Mouse (Mus musculus) embryonic facial prominence, embryonic 14.5 days (tissue): ENCODE measurements around the gene Trabd2b. TPM values are rescaled to one million over a fixed set of nuclear protein-coding genes. Genes with fewer than 3 reads are reported as not detected.

Experiments used
- ATAC-seq: fragments of 200-750 bp; cut with Nextera tagmentation; 2 replicates; pipeline ENCODE4 v1.8.0; 2017; ENCODE audit warnings: low read depth, moderate number of reproducible peaks, moderate TSS enrichment
- DNase-seq: peaks from one replicate; pipeline ENCODE4 v3.0.0-alpha.2; 2015; ENCODE audit warnings: low spot score
- H3K27ac ChIP-seq: fragments of 300-500 bp; sonication (generic); replicated peaks from 2 replicates; pipeline ENCODE4 v1.5.1; 2014; ENCODE audit warnings: low read depth, mild to moderate bottlenecking, low read length, moderate library complexity
- H3K27me3 ChIP-seq: fragments of 300-500 bp; sonication (generic); replicated peaks from 2 replicates; pipeline ENCODE4 v1.6.1; 2014; ENCODE audit warnings: low read length; ENCODE audit not compliant: control insufficient read depth, insufficient read depth
- H3K36me3 ChIP-seq: fragments of 300-500 bp; sonication (generic); 2 replicates; pipeline ENCODE4 v1.6.1; 2014; ENCODE audit warnings: low read length, mixed read lengths; ENCODE audit not compliant: control insufficient read depth, insufficient read depth
- H3K4me1 ChIP-seq: fragments of 300-500 bp; sonication (generic); 2 replicates; pipeline ENCODE4 v1.6.1; 2014; ENCODE audit warnings: antibody characterized with exemption, low read length; ENCODE audit not compliant: control insufficient read depth, insufficient read depth
- H3K4me2 ChIP-seq: fragments of 300-500 bp; sonication (generic); 2 replicates; pipeline ENCODE4 v1.6.1; 2014; ENCODE audit warnings: low read depth, mild to moderate bottlenecking, low read length, moderate library complexity, mixed read lengths
- H3K4me3 ChIP-seq: fragments of 300-500 bp; sonication (generic); 2 replicates; pipeline ENCODE4 v1.5.1; 2014; ENCODE audit warnings: low read depth, mild to moderate bottlenecking, low read length
- H3K9ac ChIP-seq: fragments of 300-500 bp; sonication (generic); 2 replicates; pipeline ENCODE4 v1.6.1; 2014; ENCODE audit warnings: low read depth, mild to moderate bottlenecking, low read length, moderate library complexity, mixed read lengths
- H3K9me3 ChIP-seq: fragments of 300-500 bp; sonication (generic); 2 replicates; pipeline ENCODE4 v1.6.1; 2016; ENCODE audit warnings: low read length; ENCODE audit not compliant: control insufficient read depth
- WGBS: fragments of 180-500 bp; shearing (Covaris S2); extraction: QIAGEN DNeasy Blood & Tissue Kit; methylation state at CpG from one replicate; pipeline ENCODE4 v1.1.7; 2014; 5-methylcytosine and 5-hydroxymethylcytosine counted together
- polyA plus RNA-seq: library from polyadenylated mRNA; unstranded; fragments of >200 nt; fragmentation: Nextera tagmentation; extraction: Ambion mirVana; gene quantifications from 2 replicates; pipeline ENCODE4 v1.2.1, GENCODE M21; 2014

The Trabd2b gene
- polyA plus RNA-seq, 1 experiment from 2014 or later: 3.3 TPM

GRCm38 (mm10) chr4:114607873-114608272, 201.3 kb downstream of the Trabd2b start:
- Histone ChIP-seq H3K4me2 (no peak overlapping the region), H3K9ac (no peak overlapping the region), H3K27ac (no peak overlapping the region), H3K4me3 (no peak overlapping the region), H3K9me3 (no peaks in the 10 kb centered on the region), H3K4me1 (peaks cover 10% of the 10 kb centered on the region; the same call in 1 of the 2 replicates), H3K36me3 (no peaks in the 10 kb centered on the region), H3K27me3 (no peaks in the 10 kb centered on the region)
- 52% methylated on average over 2 of the region's 2 CpGs for WGBS
- ATAC-seq (peak; percentile 45; the same call in 1 of the 2 replicates), DNase-seq (peak; percentile 41)

GRCm38 (mm10) chr4:114609297-114609696, 202.8 kb downstream of the Trabd2b start:
- H3K4me1 ChIP-seq: peaks cover 13% of the 10 kb centered on the region
- no peak overlapping the region for H3K4me2 ChIP-seq
- no peaks in the 10 kb centered on the region for H3K36me3 ChIP-seq
- ATAC-seq (no peak), DNase-seq (no peak)
- H3K4me3 ChIP-seq: no peak overlapping the region
- WGBS: 77% methylated on average over 3 of the region's 4 CpGs
- H3K27ac ChIP-seq: no peak overlapping the region
- no peaks in the 10 kb centered on the region for H3K9me3 ChIP-seq
- H3K27me3 ChIP-seq: no peaks in the 10 kb centered on the region
- no peak overlapping the region for H3K9ac ChIP-seq

GRCm38 (mm10) chr4:114611166-114611929, 204.8 kb downstream of the Trabd2b start:
- Histone ChIP-seq H3K27ac (no peak overlapping the region), H3K4me2 (no peak overlapping the region), H3K4me1 (peaks cover 13% of the 10 kb centered on the region), H3K27me3 (no peaks in the 10 kb centered on the region), H3K9me3 (no peaks in the 10 kb centered on the region), H3K4me3 (no peak overlapping the region), H3K9ac (no peak overlapping the region), H3K36me3 (no peaks in the 10 kb centered on the region)
- 73% methylated on average over 8 of the region's 8 CpGs for WGBS
- DNase-seq (peak; percentile 38), ATAC-seq (peak; percentile 3; the same call in 1 of the 2 replicates)

- H3K27ac ChIP-seq: no peak overlapping the region
- DNase-seq: peak; percentile 14
- H3K9ac ChIP-seq: no peak overlapping the region
- 63% methylated on average over 5 of the region's 5 CpGs for WGBS
- no peaks in the 10 kb centered on the region for H3K9me3 ChIP-seq
- peak; percentile 63 for ATAC-seq
- H3K4me2 ChIP-seq: no peak overlapping the region
- no peaks in the 10 kb centered on the region for H3K36me3 ChIP-seq
- peaks cover 13% of the 10 kb centered on the region for H3K4me1 ChIP-seq
- no peaks in the 10 kb centered on the region for H3K27me3 ChIP-seq
- H3K4me3 ChIP-seq: no peak overlapping the region
These were observed 205.5 kb downstream of the Trabd2b start for GRCm38 (mm10) chr4:114612032-114612431.

GRCm38 (mm10) chr4:114612827-114613226, 206.3 kb downstream of the Trabd2b start:
- WGBS: 80% methylated on average over 4 of the region's 4 CpGs
- H3K4me2 ChIP-seq: no peak overlapping the region
- no peak for ATAC-seq

GRCm38 (mm10) chr4:114614086-114614485, 207.6 kb downstream of the Trabd2b start:
- H3K27ac ChIP-seq: no peak overlapping the region
- H3K36me3 ChIP-seq: no peaks in the 10 kb centered on the region
- no peaks in the 10 kb centered on the region for H3K27me3 ChIP-seq
- DNase-seq (peak; percentile 26), ATAC-seq (no peak)
- no peak overlapping the region for H3K4me3 ChIP-seq
- H3K4me2 ChIP-seq: no peak overlapping the region
- 60% methylated on average over 1 of the region's 1 CpGs for WGBS
- peaks cover 3% of the 10 kb centered on the region; the same call in 1 of the 2 replicates for H3K4me1 ChIP-seq
- no peaks in the 10 kb centered on the region for H3K9me3 ChIP-seq
- H3K9ac ChIP-seq: no peak overlapping the region

More at GRCm38 (mm10) chr4:114612827-114613226, 206.3 kb downstream of the Trabd2b start:
- no peak overlapping the region for H3K27ac ChIP-seq
- H3K9me3 ChIP-seq: no peaks in the 10 kb centered on the region
- DNase-seq: no peak
- H3K9ac ChIP-seq: no peak overlapping the region
- H3K36me3 ChIP-seq: no peaks in the 10 kb centered on the region
- H3K27me3 ChIP-seq: no peaks in the 10 kb centered on the region
- peaks cover 7% of the 10 kb centered on the region for H3K4me1 ChIP-seq
- H3K4me3 ChIP-seq: no peak overlapping the region

- no peak for DNase-seq
- ATAC-seq: no peak
- peaks cover 3% of the 10 kb centered on the region; the same call in 1 of the 2 replicates for H3K4me1 ChIP-seq
- H3K9ac ChIP-seq: no peak overlapping the region
- H3K4me2 ChIP-seq: no peak overlapping the region
- no peaks in the 10 kb centered on the region for H3K36me3 ChIP-seq
- 90% methylated on average over 4 of the region's 4 CpGs for WGBS
- no peaks in the 10 kb centered on the region for H3K9me3 ChIP-seq
- H3K27ac ChIP-seq: no peak overlapping the region
- H3K27me3 ChIP-seq: no peaks in the 10 kb centered on the region
- H3K4me3 ChIP-seq: no peak overlapping the region
These were observed 209.2 kb downstream of the Trabd2b start for GRCm38 (mm10) chr4:114615765-114616164.

GRCm38 (mm10) chr4:114622929-114623328, 216.4 kb downstream of the Trabd2b start:
- H3K36me3 ChIP-seq: no peaks in the 10 kb centered on the region
- H3K9me3 ChIP-seq: no peaks in the 10 kb centered on the region
- H3K27me3 ChIP-seq: no peaks in the 10 kb centered on the region
- ATAC-seq (no peak), DNase-seq (no peak)
- H3K27ac ChIP-seq: no peak overlapping the region
- H3K4me1 ChIP-seq: peaks cover 15% of the 10 kb centered on the region
- no peak overlapping the region for H3K4me2 ChIP-seq
- no peak overlapping the region for H3K4me3 ChIP-seq
- WGBS: 72% methylated on average over 5 of the region's 5 CpGs
- H3K9ac ChIP-seq: no peak overlapping the region
